Mouse (Mus musculus): ENCODE data around the gene Hes3.

Gene Hes3

GRCm38 (mm10) chr4:152281601-152282000, 9.9 kb downstream of the Hes3 start:
- no peak for DNase-seq (ENCODE audit: low spot score in 2 of 2)

GRCm38 (mm10) chr4:152278986-152279385, 12.5 kb downstream of the Hes3 start:
- peak; percentile 46 to 70 for DNase-seq (ENCODE audit: low spot score in 2 of 2)

- no peak for DNase-seq (ENCODE audit: low spot score in 2 of 2)
Measured at GRCm38 (mm10) chr4:152277916-152278315, 13.5 kb downstream of the Hes3 start.

- no peak for DNase-seq (ENCODE audit: low spot score in 2 of 2)
Measured at GRCm38 (mm10) chr4:152276389-152277347, 14.8 kb downstream of the Hes3 start.

GRCm38 (mm10) chr4:152274681-152275131, 16.8 kb downstream of the Hes3 start:
- DNase-seq (ENCODE audit: low spot score in 2 of 2): no peak

- DNase-seq (ENCODE audit: low spot score in 2 of 2): no peak
Measured at GRCm38 (mm10) chr4:152273621-152274236, 17.7 kb downstream of the Hes3 start, which contains the start of gene Gpr153. Gene Gpr153, plus strand, starts transcription at chr4:152274232.

- no peak for DNase-seq (ENCODE audit: low spot score in 2 of 2)
Measured at GRCm38 (mm10) chr4:152273191-152273590, 18.3 kb downstream of the Hes3 start.

GRCm38 (mm10) chr4:152272449-152273049, 18.9 kb downstream of the Hes3 start:
- no peak for DNase-seq (ENCODE audit: low spot score in 2 of 2)

GRCm38 (mm10) chr4:152272006-152272405, 19.5 kb downstream of the Hes3 start:
- no peak for DNase-seq (ENCODE audit: low spot score in 2 of 2)

- DNase-seq (ENCODE audit: low spot score in 2 of 2): no peak
Measured at GRCm38 (mm10) chr4:152271334-152271733, 20.1 kb downstream of the Hes3 start.

GRCm38 (mm10) chr4:152270599-152270998, 20.9 kb downstream of the Hes3 start:
- no peak for DNase-seq (ENCODE audit: low spot score in 2 of 2)

- DNase-seq (ENCODE audit: low spot score in 2 of 2): no peak
Measured at GRCm38 (mm10) chr4:152269967-152270366, 21.5 kb downstream of the Hes3 start.

- DNase-seq (ENCODE audit: low spot score in 2 of 2): no peak
Measured at GRCm38 (mm10) chr4:152267748-152268369, 23.6 kb downstream of the Hes3 start.

- DNase-seq (ENCODE audit: low spot score in 2 of 2): no peak
Measured at GRCm38 (mm10) chr4:152266236-152266895, 25.1 kb downstream of the Hes3 start.

- no peak for DNase-seq (ENCODE audit: low spot score in 2 of 2)
Measured at GRCm38 (mm10) chr4:152265791-152266190, 25.7 kb downstream of the Hes3 start.

GRCm38 (mm10) chr4:152264867-152265568, 26.4 kb downstream of the Hes3 start:
- DNase-seq (ENCODE audit: low spot score in 2 of 2): no peak

GRCm38 (mm10) chr4:152264177-152264530, 27.3 kb downstream of the Hes3 start:
- DNase-seq (ENCODE audit: low spot score in 2 of 2): no peak

- DNase-seq (ENCODE audit: low spot score in 2 of 2): no peak
Measured at GRCm38 (mm10) chr4:152263512-152264176, 27.8 kb downstream of the Hes3 start.

GRCm38 (mm10) chr4:152263089-152263488, 28.4 kb downstream of the Hes3 start:
- no peak for DNase-seq (ENCODE audit: low spot score in 2 of 2)

GRCm38 (mm10) chr4:152262187-152262586, 29.3 kb downstream of the Hes3 start:
- DNase-seq (ENCODE audit: low spot score in 2 of 2): no peak
